Mouse (Mus musculus) frontal cortex, adult 2 months (tissue): Measurements from ENCODE around the gene Nmnat3. TPM values are rescaled to one million over a fixed set of nuclear protein-coding genes. Genes with fewer than 3 reads are reported as not detected.
A peak's percentile ranks its signal among the peaks of the same experiment; 100 is the strongest.

Experiments used
- DNase-seq, 2 experiments: peaks; one replicate each; pipeline ENCODE4 v3.0.0; 2022; ENCODE audit warnings: low spot score in 1 of 2; ENCODE audit errors: extremely low spot score in 1 of 2
- polyA plus RNA-seq: library from polyadenylated mRNA; depleted of rRNA; stranded (reverse); fragments of >200 nt; gene quantifications from 2 replicates; pipeline ENCODE4 v1.2.3, GENCODE M21; 2012

Gene Nmnat3
- polyA plus RNA-seq, 1 experiment = 3.3 TPM

DNA sequence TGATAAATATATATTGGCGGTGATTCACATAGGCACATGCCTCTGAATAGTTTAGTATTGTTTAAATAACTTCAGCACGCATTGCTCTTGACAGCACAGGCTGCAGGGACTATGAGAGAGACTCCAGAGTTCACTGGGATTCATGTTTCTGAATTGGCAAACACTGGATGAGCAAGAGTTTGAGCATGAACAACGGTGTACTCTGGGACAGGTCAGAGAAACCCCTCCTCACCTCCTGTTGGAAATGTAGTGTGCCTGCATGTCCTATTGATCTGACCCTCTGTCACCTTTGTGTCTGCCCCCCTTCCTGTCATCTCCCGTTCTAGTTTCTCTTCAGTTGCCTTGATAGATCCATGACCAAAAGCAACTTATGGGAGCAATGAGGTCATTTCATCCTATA lies 128.2 kb downstream of the Nmnat3 start:
- no peak for DNase-seq

DNA sequence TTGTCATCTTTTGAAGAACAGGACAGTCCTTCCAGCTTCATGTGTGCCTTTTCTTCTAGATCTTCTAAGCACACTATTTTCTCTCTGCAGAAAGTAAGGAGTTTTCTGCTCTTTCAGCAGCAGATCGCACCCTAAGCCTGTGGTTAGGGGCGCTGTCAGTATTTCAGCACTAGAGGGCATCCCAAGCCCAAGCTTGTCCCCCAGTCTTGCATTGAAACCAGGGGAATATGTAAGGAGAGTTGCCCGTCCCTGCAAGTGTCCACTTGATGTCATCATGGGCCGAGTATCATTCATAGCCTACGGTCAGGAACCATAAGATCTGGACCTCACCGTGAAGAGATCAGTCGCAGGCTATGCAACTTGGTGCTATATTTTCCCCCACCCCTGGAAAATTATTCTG lies 130.7 kb downstream of the Nmnat3 start:
- DNase-seq = peak in 1 of 2 experiments; percentile 41

GRCm38 (mm10) chr9:98418346-98418745 lies 131.1 kb downstream of the Nmnat3 start:
- DNase-seq = no peak

- DNase-seq = no peak
These were observed 133.4 kb downstream of the Nmnat3 start for GRCm38 (mm10) chr9:98420666-98421065.

GRCm38 (mm10) chr9:98421903-98422302 lies 134.7 kb downstream of the Nmnat3 start:
- no peak for DNase-seq

DNA sequence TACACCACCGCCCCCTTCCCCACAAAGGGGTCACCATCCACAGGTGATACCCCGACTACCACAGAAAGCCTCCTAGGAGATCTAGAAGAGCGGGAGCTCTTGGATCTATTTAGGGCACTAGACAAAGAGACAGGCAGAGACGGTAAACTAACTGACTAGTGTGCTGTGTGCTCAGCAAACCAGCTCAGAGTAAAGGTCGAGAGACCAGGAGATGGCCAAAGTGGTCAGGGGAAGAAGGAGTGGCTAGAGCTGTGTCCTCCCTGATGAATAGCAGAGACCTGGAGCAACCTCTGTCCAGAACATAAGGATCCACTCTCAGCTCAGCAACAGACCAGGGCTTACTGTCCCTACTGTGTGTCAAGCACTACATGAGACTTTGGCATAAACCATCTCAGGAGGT lies 135.4 kb downstream of the Nmnat3 start, which contains the start of gene Rbp1:
TSS of gene Rbp1 (plus strand) at position 306 of the 400 bp plus-strand sequence.
- no peak for DNase-seq

GRCm38 (mm10) chr9:98423691-98424090 lies 136.5 kb downstream of the Nmnat3 start:
- no peak for DNase-seq

GRCm38 (mm10) chr9:98424291-98424690 lies 137.1 kb downstream of the Nmnat3 start:
- DNase-seq = no peak

DNA sequence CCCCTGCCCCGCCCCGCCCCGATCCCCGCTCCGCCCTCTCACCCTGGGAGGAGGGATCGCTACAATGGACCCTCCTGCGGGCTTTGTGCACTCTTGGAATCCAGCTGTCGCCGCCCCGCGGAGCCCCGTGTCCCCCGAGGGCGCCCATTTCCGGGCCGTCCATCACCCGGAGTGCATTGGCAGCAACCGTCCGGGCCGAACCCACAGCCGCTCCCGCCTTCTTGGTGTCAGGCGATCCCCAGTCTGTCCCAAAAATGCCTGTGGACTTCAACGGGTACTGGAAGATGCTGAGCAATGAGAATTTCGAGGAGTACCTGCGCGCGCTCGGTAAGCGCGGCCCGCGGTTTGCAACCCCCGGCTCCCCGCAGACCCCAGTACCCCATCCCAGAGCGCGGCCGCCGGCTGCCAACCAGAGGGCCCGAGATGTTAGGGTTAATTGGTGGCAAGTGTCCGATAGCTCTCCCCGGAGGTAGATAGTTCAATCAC lies 137.5 kb downstream of the Nmnat3 start:
- no peak for DNase-seq

DNA sequence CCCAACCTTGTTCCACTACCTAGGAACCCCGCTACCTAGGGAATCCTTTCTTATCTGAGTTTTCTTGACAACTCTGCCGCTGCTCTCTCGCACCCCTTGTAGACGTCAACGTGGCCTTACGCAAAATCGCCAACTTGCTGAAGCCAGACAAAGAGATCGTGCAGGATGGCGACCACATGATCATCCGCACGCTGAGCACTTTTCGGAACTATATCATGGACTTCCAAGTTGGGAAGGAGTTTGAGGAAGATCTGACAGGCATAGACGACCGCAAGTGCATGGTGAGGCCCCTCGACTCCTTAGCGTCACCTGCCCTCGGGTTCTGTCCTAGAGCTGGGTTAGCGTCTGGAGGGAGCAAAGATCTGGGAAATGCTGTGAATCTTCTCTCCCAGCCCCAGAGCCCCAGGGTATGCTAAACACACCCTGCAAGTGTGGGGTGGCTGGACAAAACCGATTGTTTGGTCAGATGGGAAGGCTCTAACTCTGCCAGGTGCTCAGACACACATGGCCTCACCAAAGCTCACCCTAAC lies 138.2 kb downstream of the Nmnat3 start:
- no peak for DNase-seq

GRCm38 (mm10) chr9:98427906-98428517 lies 140.8 kb downstream of the Nmnat3 start:
- DNase-seq = no peak

DNA sequence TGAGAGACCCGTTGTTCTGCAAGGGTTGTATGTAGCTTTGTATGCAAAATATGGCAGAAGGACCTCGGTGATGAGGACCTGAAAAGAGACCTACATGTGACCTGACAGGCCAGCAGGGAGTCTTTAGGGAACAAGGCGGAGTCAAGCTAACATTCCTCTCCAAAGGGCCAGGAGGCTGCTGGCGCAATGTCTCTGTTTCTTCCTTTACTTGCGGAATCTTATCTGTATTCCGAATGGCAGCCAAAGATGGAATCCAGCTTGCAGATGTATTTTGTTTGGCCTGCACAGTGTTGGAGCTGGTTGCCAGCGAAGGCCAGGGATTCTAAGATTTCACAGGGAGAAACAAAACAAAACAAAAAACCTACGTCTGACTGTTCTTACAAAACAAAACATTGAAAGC lies 141.5 kb downstream of the Nmnat3 start:
- no peak for DNase-seq

- no peak for DNase-seq
These were observed 142.6 kb downstream of the Nmnat3 start for GRCm38 (mm10) chr9:98429806-98430205.

GRCm38 (mm10) chr9:98430528-98430927 lies 143.3 kb downstream of the Nmnat3 start:
- DNase-seq = no peak

- no peak for DNase-seq
These were observed 145.8 kb downstream of the Nmnat3 start for GRCm38 (mm10) chr9:98433021-98433420.

- peak in 1 of 2 experiments; percentile 25 for DNase-seq
These were observed 146.8 kb downstream of the Nmnat3 start for GRCm38 (mm10) chr9:98433956-98434588.

- no peak for DNase-seq
These were observed 150.6 kb downstream of the Nmnat3 start for GRCm38 (mm10) chr9:98437819-98438218.

- DNase-seq = no peak
These were observed 151.9 kb downstream of the Nmnat3 start for GRCm38 (mm10) chr9:98439091-98439490.

- DNase-seq = peak in 1 of 2 experiments; percentile 62
These were observed 155.4 kb downstream of the Nmnat3 start for GRCm38 (mm10) chr9:98442638-98443037.

DNA sequence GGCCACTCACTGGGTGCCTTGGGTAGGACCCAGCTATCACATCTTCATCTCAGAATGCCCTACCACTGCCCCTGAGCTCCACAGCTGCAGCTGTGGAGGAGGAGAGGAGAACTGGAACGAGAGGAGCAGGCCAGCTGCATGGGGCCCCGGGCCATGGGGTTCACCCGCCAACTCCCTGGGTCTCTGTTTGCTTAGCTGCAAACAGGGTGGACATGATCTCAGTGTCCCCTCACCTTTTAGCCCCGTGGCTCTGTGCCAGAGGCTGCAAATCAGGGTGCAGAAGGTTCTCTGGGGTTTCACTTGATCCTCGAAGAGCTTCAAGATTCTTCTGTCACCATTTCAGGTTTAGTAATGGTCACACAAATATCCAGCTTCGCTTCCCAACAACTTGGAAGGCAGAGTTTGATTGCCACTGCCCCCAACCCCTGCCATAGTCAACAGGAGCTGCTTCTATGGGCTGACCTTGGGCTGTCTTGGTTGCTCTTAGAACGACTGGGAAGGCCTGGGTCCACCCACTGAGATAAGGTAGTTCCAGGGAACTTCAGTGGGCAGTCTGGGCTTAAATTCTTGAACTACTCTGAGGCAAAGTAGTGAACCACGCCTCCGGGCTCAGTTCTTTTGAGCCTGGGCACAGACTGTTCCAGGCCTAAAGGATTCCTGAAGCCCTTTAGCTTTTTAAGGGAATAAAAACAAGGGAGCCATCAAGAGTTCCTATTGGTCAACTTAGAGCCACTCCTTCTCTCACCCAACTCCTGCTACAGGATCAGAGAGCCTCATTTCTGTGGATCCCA lies 158.3 kb downstream of the Nmnat3 start:
- DNase-seq = no peak

DNA sequence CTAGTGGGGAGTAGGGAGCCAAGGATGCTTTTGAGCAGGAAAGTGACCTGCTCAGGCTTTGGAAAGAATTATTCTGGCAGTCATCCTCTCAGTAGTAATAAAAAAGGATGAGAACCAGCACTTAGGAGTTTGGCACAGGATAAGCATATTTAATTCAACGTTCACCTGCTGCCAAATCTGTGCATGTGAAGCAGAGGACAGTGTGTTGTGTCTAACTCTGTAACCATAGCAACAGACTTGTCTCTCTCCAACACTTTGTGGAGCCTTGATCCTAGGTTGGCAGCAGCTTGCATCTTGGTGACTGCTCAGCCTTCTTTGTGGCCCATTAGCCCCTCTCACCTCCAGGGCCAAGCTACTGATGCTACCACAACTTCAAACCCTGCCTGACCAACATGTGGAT lies 163.7 kb downstream of the Nmnat3 start:
- peak in 1 of 2 experiments; percentile 11 for DNase-seq
